Mouse (Mus musculus) right cerebral cortex, postnatal 25 days (tissue): ENCODE measurements around the gene Zfyve28.

Experiments used
- DNase-seq: peaks from one replicate; pipeline ENCODE4 v3.0.0; 2022

Gene Zfyve28

DNA sequence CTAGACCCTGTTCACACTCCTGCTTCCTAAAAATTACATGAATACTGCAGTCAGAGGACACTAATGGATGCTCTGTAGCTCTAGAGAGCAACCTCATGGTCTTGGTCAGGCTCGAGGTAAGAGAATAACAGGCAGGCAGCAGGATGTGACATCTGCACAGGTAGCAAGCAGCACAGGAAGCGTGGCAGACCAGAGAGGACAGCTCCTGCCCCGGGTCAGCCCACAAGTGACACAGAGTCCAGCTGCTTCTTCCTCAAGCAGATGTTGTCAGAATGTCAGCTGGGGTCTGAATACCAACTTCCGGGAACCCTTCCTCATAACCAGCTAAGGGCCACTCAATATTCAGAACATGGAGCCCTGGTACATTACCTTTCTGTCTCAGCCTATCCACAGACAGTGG lies 39.1 kb downstream of the Zfyve28 start:
- DNase-seq: no peak

DNA sequence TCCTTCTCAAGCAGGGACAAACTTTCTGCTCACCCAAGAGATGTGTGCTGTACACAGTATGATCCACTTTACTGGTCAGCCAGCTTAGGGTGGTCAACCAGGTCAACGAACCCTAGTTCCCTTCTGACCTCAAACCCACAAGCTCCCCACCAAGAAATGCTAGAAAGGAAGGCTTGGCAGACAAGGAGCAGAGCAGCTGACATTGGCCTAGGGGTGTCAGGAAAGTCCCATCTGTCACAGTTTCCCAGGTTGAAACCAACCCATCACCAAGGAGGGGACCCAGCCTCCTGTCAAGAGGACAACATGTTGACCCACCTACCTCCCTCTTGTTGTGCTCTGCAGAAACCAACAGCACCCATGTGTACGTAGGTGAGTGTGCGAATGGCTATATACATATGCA lies 41.8 kb downstream of the Zfyve28 start:
- no peak for DNase-seq

DNA sequence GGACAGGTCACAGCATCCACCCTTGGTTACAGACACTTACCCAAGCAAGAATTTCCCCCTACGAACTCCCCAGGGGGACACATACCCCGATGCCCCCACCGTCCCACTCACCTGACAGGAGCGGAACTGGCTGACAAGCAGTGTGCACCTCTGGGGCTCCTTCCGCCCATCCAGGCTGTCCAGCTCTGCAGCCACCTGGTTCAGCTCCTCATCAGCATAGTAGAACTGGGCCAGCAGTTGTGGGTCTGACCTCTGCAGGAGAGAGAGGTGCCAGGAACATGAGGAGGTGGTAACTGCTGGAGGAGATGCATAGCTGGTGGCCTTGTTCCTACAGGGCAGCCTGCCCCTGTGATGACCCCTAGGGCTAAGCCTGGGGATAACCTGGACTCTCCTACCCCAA lies 45.2 kb downstream of the Zfyve28 start:
- no peak for DNase-seq

DNA sequence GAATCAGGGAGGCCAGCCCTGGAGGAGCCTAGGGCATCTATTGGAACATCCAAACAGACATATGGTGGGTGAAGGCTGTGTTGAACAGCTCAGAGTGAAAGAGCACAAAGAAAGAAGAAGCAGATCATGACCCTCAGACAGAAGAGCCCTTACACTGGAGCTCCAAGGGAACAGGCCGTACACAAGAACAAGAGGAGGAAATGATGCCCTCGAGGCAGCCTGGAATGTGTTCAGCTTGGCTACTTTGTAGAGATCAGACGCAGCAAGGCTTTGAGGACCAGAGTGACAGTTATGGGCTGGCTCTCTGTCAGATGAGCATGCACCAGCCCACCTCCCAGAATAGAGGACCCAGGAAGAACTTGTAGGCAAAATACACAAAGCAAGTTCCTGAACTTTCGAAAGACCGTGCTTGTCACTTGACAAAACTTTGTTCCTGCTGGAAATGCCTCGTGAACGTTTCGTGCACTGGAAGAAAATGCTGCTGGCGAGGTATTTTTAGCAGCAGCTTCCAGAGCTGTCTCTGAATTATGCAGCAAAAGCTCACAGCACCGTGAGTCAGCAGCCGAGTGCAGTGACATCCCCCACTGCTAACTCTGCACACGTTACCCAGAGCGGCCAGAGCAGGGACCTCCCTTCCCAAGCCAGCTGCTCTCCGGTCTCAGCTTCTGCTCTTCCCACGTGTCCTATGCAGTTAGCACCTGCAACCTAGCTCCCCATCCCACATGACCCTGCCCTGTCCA lies 45.9 kb downstream of the Zfyve28 start:
- DNase-seq: peak; percentile 84

DNA sequence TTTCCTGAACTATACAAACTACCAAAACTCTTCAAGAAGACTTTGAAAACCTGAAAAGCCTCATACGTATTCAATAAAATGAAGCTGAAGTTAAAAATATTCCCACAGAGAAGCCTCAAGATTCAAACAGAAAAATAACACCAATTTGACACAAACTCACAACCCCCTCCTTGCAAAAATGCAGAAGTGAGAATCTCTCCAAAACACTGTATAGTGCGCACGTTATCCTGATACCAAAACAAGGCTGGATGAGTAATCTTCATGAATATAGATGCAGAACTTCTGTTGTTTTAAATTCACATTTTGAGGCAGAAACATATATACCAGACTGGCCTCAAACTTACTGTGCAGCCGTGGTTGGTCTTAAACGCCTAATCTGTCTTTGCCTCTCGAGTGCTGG lies 49.8 kb downstream of the Zfyve28 start:
- DNase-seq: no peak

DNA sequence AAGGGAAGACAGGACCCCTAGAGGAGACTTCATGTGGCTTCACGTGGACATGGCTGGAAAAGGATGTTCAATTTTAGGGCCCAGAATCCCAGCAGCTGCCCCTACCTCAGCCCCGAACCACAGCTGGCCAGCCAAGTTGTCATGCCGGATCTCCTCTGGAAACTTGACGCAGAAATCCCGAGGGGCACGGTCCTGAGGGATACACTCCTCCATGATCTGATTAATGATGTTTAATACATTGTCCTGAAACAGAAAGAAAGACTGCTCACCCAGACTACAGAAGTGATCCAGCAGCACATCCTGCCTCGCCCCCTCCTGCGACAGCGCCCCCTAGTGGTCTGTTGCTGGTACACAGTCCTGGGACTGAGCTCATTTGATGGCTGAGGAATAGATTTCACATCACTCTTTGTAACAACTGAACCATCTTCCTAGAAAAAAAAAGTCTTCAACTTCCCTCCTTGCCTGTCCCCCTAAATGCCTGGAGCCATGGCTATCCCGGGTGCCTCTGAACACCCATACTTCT lies 52.3 kb downstream of the Zfyve28 start:
- no peak for DNase-seq

DNA sequence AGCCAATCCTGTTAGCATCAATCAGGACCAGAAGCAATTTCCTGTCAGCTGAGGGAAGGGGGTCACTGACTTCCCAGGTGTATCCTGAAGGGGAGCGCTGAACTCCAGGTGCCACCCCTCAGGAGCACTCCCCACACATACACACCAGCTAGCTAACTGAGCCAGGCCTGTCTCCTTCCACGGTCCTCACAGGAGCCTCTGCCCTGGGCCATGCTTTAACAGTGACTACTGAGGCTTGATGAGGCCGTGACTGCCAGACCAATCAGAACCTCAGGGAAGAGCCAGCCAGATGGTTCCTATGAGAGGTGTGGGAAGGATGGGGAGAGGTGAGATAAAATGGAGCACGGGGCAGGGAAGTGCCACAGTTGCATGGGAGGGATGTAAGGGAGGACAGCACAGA lies 53.2 kb downstream of the Zfyve28 start:
- no peak for DNase-seq

DNA sequence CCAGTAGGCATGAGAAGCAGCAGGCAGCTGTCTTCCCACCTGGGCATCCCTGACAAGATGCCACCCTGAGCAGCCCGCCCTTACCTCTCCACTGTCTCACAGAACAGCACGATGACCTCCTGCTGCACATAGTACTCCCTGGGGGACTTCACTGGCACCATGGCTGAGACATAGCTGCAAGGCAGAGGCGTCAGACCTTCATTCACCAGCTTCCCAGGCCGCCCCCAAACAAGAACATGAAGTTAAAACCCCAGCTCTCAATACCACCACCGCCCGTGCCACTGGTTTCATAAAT lies 55.1 kb downstream of the Zfyve28 start:
- no peak for DNase-seq

DNA sequence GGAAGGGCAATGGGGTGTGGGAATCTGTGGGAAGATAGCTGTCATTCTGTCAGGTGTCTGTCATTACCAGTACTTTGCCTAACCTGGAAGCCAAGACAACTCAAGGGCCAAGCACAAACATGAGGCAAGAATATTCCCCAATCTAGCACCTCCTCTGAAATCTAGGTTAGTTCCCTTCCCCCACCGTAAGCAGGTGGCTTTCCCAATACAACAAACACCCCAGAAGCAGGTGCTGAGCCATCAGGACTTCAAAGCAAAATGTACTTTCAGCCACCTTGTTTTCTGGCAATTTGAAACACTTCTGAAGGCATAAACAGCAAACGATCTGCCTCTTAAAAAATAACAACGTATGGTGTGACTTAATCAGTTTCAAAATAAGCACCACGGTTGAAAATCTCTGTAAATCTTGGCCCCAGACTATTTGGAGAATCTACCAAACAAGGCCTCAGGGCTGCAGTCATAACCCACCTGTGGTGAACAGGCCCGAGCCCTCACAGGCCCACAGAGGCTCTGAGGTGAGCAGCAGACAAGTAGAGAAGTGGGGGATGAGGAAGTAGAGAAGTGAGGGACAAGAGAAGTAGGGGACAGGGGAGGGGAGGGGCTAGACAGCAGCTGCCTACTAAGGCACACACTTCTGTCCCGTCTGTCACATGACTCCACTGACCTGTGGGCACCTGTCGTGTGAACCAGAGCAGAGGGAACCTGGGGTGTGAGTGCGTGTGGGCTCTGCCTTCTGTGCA lies 55.6 kb downstream of the Zfyve28 start:
- DNase-seq: no peak

DNA sequence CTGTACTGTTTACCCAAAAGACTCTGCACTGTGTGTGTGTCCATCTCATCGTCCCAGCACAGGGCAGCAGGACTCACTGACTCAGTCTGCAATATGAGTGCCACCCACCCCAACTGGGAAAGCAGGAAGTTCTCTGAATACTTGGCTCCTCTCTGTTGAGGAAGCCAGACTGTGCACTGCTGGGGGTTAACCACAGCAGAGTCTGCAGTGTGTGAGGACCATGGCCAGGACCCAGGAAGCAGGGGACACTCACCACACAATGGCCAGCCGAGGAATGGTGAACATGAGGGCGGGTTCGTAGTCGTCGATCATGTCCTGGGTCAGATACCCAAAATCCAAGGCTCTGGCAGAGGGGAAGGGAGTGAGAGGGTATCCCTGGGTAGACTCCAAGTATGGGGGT lies 56.3 kb downstream of the Zfyve28 start:
- DNase-seq: no peak

DNA sequence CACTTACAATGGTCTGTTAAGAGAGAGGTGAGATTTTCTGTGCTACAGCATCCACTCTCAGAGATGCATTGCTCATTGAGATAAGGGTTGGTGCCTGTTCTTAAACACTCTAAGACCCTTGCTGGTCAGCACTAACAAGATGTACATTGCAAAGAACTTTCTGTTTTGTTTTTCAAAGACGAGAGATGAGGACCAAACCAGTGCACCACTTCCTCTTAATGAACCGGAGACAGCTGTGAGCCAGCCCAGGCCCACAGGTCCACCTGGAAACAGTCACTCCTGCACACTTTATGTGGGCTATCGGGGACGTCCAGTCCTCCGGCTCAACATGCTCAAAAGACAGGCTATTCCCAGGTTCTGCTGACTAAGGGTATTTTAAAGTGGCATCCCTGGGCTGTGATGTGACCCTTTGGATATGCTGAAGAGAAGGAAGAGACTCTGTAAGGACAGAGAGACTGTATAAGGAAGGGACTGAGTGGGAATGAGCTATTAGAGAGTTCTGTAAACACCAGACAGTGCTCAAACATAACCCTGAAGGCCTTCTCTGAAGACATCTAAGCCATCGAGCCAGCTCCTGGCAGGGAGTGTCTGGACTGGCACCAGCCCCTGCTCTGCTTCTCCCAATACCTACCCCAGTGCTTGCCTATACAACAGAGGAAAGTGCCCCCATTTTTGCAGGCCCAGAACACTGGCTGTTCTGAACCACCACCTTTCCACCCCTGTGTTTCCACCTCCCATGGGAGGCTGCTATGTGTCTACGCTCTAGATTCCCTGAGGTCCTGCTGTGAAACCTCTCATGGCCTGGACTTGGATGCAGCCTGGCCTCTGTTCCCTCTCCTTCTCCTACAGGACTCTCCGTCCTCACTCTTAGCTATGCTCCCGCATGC lies 57.4 kb downstream of the Zfyve28 start:
- no peak for DNase-seq

DNA sequence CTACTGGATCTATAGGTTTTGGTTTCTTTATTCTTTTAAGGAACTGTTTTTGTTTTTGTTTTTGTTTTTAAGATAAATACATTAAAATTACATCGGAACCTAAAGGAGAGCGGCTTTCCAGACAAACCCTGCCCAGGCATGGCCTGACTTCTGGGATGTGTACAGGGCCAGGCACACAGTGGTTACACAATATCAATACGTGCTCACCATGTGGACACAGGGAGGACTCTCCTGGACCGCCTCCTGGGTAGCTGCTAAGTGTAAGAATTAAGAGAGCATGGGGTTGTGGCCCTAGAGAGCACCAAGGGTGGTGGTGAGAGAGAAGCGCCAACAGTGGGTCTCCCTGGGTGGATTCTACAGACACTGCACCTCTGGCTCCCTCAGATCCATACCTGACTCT lies 58.7 kb downstream of the Zfyve28 start:
- no peak for DNase-seq

DNA sequence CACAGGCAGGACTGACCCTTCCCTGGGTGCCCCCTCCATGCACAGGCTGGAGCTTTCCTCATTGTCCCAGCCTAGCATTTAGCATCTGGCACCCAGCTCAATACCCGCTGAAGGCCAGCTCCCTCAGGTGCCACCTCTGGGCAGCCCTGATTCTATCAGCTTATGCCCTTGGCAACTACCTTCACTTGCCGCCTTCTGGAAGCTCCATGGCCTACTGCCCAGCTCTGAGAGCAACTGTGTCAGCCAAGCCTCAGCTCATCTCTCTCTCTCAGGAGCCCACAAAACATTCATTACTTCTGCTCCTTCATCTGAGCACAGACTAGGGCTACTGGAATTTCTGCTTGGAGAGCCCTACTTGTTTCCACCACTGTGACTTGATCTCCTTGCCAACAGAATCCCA lies 62.7 kb downstream of the Zfyve28 start:
- DNase-seq: no peak

DNA sequence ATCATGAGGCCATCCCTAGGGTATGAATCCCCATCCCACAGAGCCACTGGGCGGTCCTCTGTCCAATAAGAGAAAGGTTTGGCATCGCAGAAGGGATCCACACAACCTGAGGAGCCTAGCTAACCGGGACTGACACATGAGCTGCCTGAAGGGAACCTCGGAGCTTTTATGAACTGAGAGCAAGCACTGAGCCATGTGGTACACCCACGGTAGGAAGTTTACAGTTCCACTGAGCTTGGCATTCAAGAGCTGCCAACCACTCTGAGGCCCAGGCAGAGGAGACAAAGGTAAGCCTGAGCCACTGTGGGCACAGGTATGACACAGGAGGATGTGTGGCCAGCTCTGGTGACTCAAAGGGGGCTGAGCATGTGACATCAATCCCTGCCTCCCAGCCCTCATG lies 63.7 kb downstream of the Zfyve28 start:
- DNase-seq: no peak

DNA sequence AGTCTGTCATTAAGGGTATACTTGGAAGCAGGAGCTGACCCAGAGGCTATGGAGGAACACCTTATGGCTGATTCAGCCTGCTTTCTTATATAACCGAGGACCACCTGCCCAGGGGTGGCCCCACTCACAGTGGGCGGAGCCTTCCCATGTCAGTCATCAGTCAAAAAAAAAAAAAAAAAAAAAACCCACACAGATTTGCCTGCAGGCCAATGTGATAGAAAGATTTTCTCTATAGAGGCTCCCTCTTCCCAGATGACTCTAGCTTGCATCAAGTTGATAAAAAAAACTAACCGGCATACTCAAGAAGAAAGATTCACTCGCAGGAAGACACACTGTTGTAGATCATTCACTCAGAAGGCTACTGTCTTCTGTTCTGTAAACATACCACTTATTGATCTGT lies 68.2 kb downstream of the Zfyve28 start:
- DNase-seq: no peak

DNA sequence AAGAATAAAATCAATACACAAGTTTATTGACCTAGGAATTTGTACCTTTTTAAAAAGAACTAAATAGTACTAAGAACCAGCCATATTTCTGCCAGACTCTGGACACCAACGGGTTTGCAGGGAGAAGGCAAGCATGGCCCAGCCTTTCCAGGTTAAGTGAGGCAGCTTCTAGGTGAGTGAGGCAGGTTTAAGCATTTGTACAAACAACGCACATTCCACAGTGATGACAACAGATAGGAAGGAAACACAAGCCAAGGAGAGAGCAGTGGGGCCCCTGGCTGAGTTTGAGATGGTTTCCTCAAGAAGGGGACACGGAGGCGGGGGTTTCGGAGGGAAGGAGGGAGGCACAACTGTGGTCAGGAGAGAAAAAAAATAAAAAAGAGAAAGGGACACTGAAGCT lies 69.6 kb downstream of the Zfyve28 start:
- no peak for DNase-seq

DNA sequence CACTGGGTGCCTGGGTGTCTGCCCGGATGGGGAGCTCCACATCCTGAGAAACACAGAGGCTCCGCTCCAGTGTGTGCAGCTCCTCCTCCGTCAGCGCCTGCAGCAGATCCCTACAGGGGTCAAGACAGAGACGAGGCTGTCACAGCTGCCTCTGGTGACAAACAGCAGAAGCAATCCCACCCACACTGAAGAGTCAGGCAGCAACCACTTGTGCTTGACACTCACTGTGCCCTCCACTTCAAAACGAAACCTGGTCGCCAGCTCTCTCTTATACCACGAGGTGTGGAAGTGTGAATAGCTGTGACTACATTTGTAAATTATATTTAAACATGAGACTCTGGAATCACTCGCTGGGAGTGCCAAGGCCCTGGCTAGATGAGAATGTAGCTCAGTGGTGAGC lies 70.5 kb downstream of the Zfyve28 start:
- DNase-seq: no peak

DNA sequence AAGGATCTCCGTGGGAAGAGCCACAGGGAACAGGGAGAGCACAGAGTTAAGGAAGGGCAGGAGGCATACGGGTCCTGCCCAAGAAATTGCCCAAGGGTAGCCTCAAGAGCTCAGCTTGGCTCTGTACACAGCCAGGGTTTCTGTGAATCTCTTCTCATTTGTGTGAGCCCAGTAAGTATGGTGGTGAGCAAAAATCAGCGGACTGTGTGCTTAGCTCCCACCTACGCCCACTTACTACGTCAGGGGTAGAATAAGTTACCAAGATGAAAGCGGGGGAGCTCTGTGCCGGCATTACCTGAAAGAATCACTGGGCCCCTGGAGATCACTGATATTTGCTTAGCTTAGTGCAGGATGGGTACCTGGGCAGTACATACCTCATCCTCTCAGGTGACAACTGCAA lies 72.2 kb downstream of the Zfyve28 start:
- no peak for DNase-seq

DNA sequence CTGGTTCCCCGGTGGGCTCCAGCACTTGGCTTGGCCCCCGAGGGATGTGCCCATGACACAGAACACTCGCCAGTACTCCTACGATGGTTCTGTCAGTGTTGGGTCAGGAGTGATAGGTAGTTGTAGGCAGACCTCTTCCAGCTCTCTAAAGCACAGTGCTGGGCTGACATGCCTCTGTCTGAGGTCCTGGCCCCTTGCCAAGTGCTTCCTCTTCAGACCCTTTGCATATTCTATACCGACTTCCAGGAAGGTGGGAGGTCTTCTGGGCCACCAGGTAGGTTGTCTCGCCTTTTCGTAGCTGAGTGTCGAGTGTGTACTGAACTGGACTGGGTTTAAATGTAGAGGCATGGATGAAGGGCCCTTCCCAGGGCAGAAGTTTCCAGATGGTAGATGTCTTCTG lies 74.6 kb downstream of the Zfyve28 start:
- no peak for DNase-seq

DNA sequence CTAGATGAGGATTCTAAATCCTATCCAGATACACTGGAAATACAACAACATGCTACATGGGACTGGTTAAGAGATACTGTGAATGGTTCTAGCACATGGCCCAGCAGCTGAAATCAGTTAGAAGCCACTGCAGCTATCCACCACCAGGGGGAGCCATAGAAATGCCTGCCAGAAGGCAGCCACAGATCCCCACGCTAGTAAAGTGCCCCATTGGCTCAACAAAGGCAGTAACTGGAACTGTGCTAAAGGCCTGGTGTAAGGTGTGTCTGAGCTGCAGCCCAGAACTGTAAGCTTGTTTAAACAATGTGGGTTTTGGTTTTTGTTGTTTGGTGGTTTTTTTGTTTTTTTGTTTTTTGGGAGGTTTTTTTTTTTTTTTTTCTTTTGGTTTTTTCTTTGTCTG lies 78.0 kb downstream of the Zfyve28 start:
- DNase-seq: peak; percentile 59

DNA sequence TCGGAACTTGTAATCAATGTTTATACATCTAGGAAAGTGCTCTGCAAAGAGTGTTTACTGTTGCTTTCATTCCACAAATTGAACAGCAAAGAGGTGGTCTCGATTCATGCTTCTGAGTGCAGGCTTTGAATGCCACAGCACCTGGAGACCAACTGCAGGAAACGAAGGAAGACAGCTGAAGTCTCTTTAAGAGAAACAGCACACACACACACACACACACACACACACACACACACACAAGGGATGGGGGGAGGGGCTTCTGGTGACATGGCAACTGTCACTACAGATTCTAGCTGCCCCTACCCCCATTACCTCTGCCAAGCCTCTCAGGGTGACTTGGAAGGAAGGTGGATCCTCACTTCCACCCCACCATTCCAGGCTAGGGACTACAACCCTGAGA lies 80.7 kb downstream of the Zfyve28 start:
- DNase-seq: no peak

DNA sequence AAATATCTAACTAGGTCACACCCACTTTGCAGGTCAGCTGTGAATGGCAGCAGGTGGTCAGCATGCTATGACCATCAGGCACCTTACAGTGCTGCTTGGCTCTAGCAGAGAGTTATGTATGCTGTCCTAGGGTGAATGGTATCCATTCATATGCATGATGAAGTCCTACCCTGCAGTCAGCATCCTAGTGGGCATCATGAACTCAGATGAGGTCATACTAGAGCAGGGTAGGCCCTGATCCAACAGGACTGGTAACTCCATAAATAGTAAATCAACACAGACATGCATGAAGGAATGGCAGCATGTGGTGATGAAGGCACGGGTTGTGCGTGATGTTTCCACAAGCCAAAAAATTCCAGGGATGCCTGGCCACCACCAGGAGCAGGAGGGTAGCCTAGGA lies 82.5 kb downstream of the Zfyve28 start:
- DNase-seq: no peak

DNA sequence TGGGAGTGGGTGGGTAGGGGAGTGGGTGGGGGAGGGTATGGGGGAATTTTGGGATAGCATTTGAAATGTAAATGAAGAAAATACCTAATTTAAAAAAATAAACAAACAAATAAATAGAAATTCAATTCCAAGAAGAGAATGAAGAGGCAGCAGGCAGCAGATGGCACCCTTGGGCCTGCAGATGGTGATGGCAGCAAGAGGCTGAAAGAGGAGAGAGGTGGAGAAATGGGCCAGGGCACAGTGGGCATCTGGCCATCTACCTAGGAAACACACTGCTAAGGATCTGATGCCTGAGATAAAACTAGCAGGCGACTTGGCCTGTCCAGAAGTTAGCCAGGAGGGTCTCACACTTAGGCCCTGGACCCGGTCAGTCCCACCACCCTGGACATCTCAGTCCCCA lies 83.3 kb downstream of the Zfyve28 start:
- no peak for DNase-seq

DNA sequence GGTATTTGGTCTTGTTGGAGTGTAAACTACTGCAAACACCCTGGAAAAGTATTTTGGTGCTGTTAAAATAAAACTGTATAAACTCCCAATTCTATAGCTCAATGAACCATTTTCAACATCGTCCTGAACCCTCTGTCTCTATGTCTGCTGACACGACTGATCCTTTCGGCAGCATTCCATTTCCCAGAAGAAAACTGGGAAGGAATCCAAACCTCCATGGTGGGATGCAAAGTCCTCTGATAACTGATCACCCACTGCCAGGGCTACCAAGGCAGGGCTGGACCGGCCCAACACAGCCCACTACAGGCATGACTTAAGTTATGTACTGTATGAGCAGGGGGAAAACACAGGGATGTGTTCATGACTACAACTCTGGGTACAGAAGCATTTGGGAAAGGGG lies 86.2 kb downstream of the Zfyve28 start:
- DNase-seq: no peak
